Mouse (Mus musculus): ENCODE data around the gene Slc34a3. TPM values are rescaled to one million over a fixed set of nuclear protein-coding genes. Genes with fewer than 3 reads are reported as not detected.

Gene Slc34a3
- total and polyA plus RNA-seq, 3 experiments = not detected

GRCm38 (mm10) chr2:25225811-25226379 lies 8.3 kb downstream of the Slc34a3 start:
- peak overlapping the region; percentile 95 for H3K27ac ChIP-seq
- no peak for TF ChIP-seq EP300 (IDR thresholded peaks at IDR 0.05; ENCODE audit: insufficient read depth, low read depth, low read length)
- TF ChIP-seq CTCF (IDR thresholded peaks at IDR 0.05) = no peak
- no peak for TF ChIP-seq POLR2A (IDR thresholded peaks at IDR 0.05; ENCODE audit: insufficient read depth, low read depth, low read length)
- intact Hi-C loops (cut with DNase I) = loop anchor here (1.0 to 5.0 kb wide), 2 partner anchors 30 to 46 kb away; partner anchors contain the start of genes Anapc2, Ssna1 and Tor4a
- H3K4me1 ChIP-seq (ENCODE audit: control insufficient read depth, insufficient read depth, low read length) = peaks cover 5% of the 10 kb centered on the region
- H3K36me3 ChIP-seq (ENCODE audit: control insufficient read depth, insufficient read depth, low read length) = peaks cover 3% of the 10 kb centered on the region; the same call in 1 of the 2 replicates
- peak overlapping the region; percentile 58; the same call in 1 of the 2 replicates for H3K4me3 ChIP-seq
- H3K9ac ChIP-seq (ENCODE audit: low read depth, low read length) = no peak overlapping the region
- H3K79me2 ChIP-seq (replicated peaks; ENCODE audit: control insufficient read depth, insufficient read depth, low read length) = no peaks in the 10 kb centered on the region
- 80% methylated on average over 8 of the region's 8 CpGs for WGBS
- no peak for DNase-seq
- no peaks in the 10 kb centered on the region for H3K27me3 ChIP-seq (ENCODE audit: control insufficient read depth, insufficient read depth, low read length)

- WGBS = 2% methylated on average over 41 of the region's 41 CpGs
- intact Hi-C loops (cut with DNase I) = loop anchor here (1.0 to 5.0 kb wide), 3 partner anchors 14 to 47 kb away; partner anchors contain the start of genes Anapc2, Nelfb, Ssna1 and Tor4a
- H3K27ac ChIP-seq = peak overlapping the region; percentile 95
These were observed 9.1 kb downstream of the Slc34a3 start for GRCm38 (mm10) chr2:25224766-25225752.

GRCm38 (mm10) chr2:25224492-25224765 lies 9.7 kb downstream of the Slc34a3 start, which contains the start of gene Tubb4b:
Gene Tubb4b, minus strand, starts transcription at chr2:25224702.
- under 1% methylated on average over 17 of the region's 17 CpGs for WGBS
- peaks cover 3% of the 10 kb centered on the region; the same call in 1 of the 2 replicates for H3K36me3 ChIP-seq (ENCODE audit: control insufficient read depth, insufficient read depth, low read length)
- peak within 1 kb of the TSS; percentile 90 for H3K9ac ChIP-seq (ENCODE audit: low read depth, low read length)
- peak within 1 kb of the TSS; percentile 98 for H3K27ac ChIP-seq
- no peaks in the 10 kb centered on the region for H3K79me2 ChIP-seq (replicated peaks; ENCODE audit: control insufficient read depth, insufficient read depth, low read length)
- H3K27me3 ChIP-seq (ENCODE audit: control insufficient read depth, insufficient read depth, low read length) = no peaks in the 10 kb centered on the region
- intact Hi-C loops (cut with DNase I) = loop anchor here (1.0 kb wide), 1 partner anchor 13 kb away; the partner anchor contains the start of gene Nelfb
- peak within 1 kb of the TSS; percentile 85 for H3K4me3 ChIP-seq
- peaks cover 5% of the 10 kb centered on the region for H3K4me1 ChIP-seq (ENCODE audit: control insufficient read depth, insufficient read depth, low read length)
- no peak for DNase-seq
- TF ChIP-seq POLR2A (IDR thresholded peaks at IDR 0.05; ENCODE audit: insufficient read depth, low read depth, low read length) (peak; percentile 100), EP300 (IDR thresholded peaks at IDR 0.05; ENCODE audit: insufficient read depth, low read depth, low read length) (peak; percentile 79; the same call in 1 of the 2 replicates), CTCF (IDR thresholded peaks at IDR 0.05) (peak; percentile 37)

More at GRCm38 (mm10) chr2:25224766-25225752, 9.1 kb downstream of the Slc34a3 start:
- Histone ChIP-seq H3K9ac (ENCODE audit: low read depth, low read length) (peak overlapping the region; percentile 74), H3K79me2 (replicated peaks; ENCODE audit: control insufficient read depth, insufficient read depth, low read length) (no peaks in the 10 kb centered on the region), H3K27me3 (ENCODE audit: control insufficient read depth, insufficient read depth, low read length) (no peaks in the 10 kb centered on the region), H3K4me1 (ENCODE audit: control insufficient read depth, insufficient read depth, low read length) (peaks cover 5% of the 10 kb centered on the region), H3K36me3 (ENCODE audit: control insufficient read depth, insufficient read depth, low read length) (peaks cover 3% of the 10 kb centered on the region; the same call in 1 of the 2 replicates), H3K4me3 (peak overlapping the region; percentile 58)
- DNase-seq = peak; percentile 93 to 99
- TF ChIP-seq POLR2A (IDR thresholded peaks at IDR 0.05; ENCODE audit: insufficient read depth, low read depth, low read length) = peak; percentile 60; the same call in 1 of the 2 replicates
- TF ChIP-seq CTCF (IDR thresholded peaks at IDR 0.05) = peak; percentile 6; the same call in 1 of the 2 replicates
- 0 out of 2 replicates have a peak, but pooled peaks have one; percentile 33 for TF ChIP-seq EP300 (IDR thresholded peaks at IDR 0.05; ENCODE audit: insufficient read depth, low read depth, low read length)

- Histone ChIP-seq H3K27ac (peak overlapping the region; percentile 98), H3K27me3 (ENCODE audit: control insufficient read depth, insufficient read depth, low read length) (no peaks in the 10 kb centered on the region), H3K36me3 (ENCODE audit: control insufficient read depth, insufficient read depth, low read length) (peaks cover 3% of the 10 kb centered on the region; the same call in 1 of the 2 replicates), H3K79me2 (replicated peaks; ENCODE audit: control insufficient read depth, insufficient read depth, low read length) (no peaks in the 10 kb centered on the region), H3K4me1 (ENCODE audit: control insufficient read depth, insufficient read depth, low read length) (peaks cover 4% of the 10 kb centered on the region), H3K4me3 (peak overlapping the region; percentile 85), H3K9ac (ENCODE audit: low read depth, low read length) (peak overlapping the region; percentile 90)
- TF ChIP-seq CTCF (IDR thresholded peaks at IDR 0.05) = no peak
- DNase-seq = peak; percentile 85 to 91
- under 1% methylated on average over 53 of the region's 53 CpGs for WGBS
- intact Hi-C loops (cut with DNase I) = loop anchor here (1.0 kb wide), 1 partner anchor 13 kb away; the partner anchor contains the start of gene Nelfb
These were observed 10.3 kb downstream of the Slc34a3 start for GRCm38 (mm10) chr2:25223681-25224491.

GRCm38 (mm10) chr2:25221331-25221772 lies 12.8 kb downstream of the Slc34a3 start:
- H3K27ac ChIP-seq = no peak overlapping the region
- intact Hi-C loops (cut with DNase I) = no loop called here
- TF ChIP-seq POLR2A (IDR thresholded peaks at IDR 0.05; ENCODE audit: insufficient read depth, low read depth, low read length) (peak; percentile 37; the same call in 1 of the 2 replicates), CTCF (IDR thresholded peaks at IDR 0.05) (no peak)
- no peaks in the 10 kb centered on the region for H3K79me2 ChIP-seq (replicated peaks; ENCODE audit: control insufficient read depth, insufficient read depth, low read length)
- WGBS = 65% methylated on average over 5 of the region's 5 CpGs
- H3K9ac ChIP-seq (ENCODE audit: low read depth, low read length) = no peak overlapping the region
- H3K27me3 ChIP-seq (ENCODE audit: control insufficient read depth, insufficient read depth, low read length) = no peaks in the 10 kb centered on the region
- H3K4me3 ChIP-seq = no peak overlapping the region
- 0 out of 2 replicates have a peak, but pooled peaks cover 1% of the 10 kb centered on the region for H3K4me1 ChIP-seq (ENCODE audit: control insufficient read depth, insufficient read depth, low read length)
- no peak for DNase-seq
- H3K36me3 ChIP-seq (ENCODE audit: control insufficient read depth, insufficient read depth, low read length) = peaks cover 3% of the 10 kb centered on the region; the same call in 1 of the 2 replicates
